Mouse (Mus musculus) ES-E14 (cell line): ENCODE data around the gene Col9a2.

ENCODE experiments used
- MAFK ChIP-seq: IDR thresholded peaks from 2 replicates; pipeline ENCODE4 v1.6.1; 2014; ENCODE audit warnings: mild to moderate bottlenecking, low read depth, low read length, inconsistent platforms; ENCODE audit not compliant: insufficient read depth
- ZC3H11A ChIP-seq: IDR thresholded peaks from 2 replicates; pipeline ENCODE4 v1.6.1; 2012; ENCODE audit warnings: low read depth, mild to moderate bottlenecking, inconsistent platforms, low read length, borderline replicate concordance

- TF ChIP-seq ZC3H11A = no peak
- TF ChIP-seq MAFK = no peak
These were observed 17.3 kb upstream of the Col9a2 start for GRCm38 (mm10) chr4:121021911-121022310.
